Mouse (Mus musculus): ENCODE measurements around the gene Fam129b. TPM values are rescaled to one million over a fixed set of nuclear protein-coding genes. Genes with fewer than 3 reads are reported as not detected.

Fam129b gene
- total and polyA plus RNA-seq, 3 experiments = 17.5 to 20.0 TPM; not detected in 1

DNA sequence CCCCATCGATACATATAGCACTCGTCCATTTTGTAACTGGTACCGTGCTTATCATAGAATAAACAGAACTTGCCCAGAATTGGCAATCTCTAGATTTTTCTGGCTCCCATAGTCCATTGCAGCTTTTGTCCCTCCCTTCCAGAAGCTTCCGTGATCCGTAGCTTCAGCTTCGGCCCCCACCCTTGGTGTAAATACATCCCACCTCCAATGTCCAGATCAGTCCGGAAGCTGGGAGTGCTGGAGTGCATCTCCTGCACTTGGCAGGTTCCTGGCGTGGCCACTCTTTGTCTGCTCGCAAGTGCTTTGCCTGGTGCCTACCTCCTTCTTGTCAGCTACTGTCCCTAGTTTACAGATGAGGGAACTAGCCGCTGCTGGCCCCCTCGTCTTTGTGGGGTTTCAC, 32.9 kb downstream of the Fam129b start:
- Histone ChIP-seq H3K9ac (ENCODE audit: control insufficient read depth, low read depth, low read length, poor library complexity, severe bottlenecking) (no peak overlapping the region), H3K9me3 (replicated peaks; ENCODE audit: insufficient read depth, low read length) (no peaks in the 10 kb centered on the region), H3K27ac (ENCODE audit: control insufficient read depth, low read depth, low read length) (no peak overlapping the region), H3K4me3 (ENCODE audit: control insufficient read depth in 1 of 2, insufficient read depth in 1 of 2, low read depth in 2 of 2, low read length in 2 of 2) (no peak overlapping the region), H3K27me3 (ENCODE audit: control insufficient read depth in 1 of 2, insufficient read depth in 2 of 2, low read length in 2 of 2) (no peaks in the 10 kb centered on the region), H3K79me2 (ENCODE audit: control insufficient read depth, insufficient read depth, low read length, poor library complexity) (no peaks in the 10 kb centered on the region), H3K4me1 (ENCODE audit: control insufficient read depth in 1 of 2, insufficient read depth in 2 of 2, low read length in 2 of 2) (peaks cover 10 to 17% of the 10 kb centered on the region in 2 experiments), H3K36me3 (ENCODE audit: control insufficient read depth in 1 of 2, insufficient read depth in 2 of 2, low read length in 2 of 2) (peaks cover 0 to 11% of the 10 kb centered on the region in 2 experiments; a peak in 2 of 4 replicates)
- no peak for DNase-seq (ENCODE audit: low read depth, low spot score)
- TF ChIP-seq TCF12 (IDR thresholded peaks at IDR 0.05; ENCODE audit: low read depth, low read length) (no peak), POLR2AphosphoS2 (IDR thresholded peaks at IDR 0.05; ENCODE audit: low read length) (no peak), MAX (IDR thresholded peaks at IDR 0.05; ENCODE audit: low read length) (no peak), MXI1 (IDR thresholded peaks at IDR 0.05; ENCODE audit: low read depth, low read length) (no peak), USF1 (IDR thresholded peaks at IDR 0.05; ENCODE audit: low read depth, low read length) (no peak), RCOR1 (IDR thresholded peaks at IDR 0.05; ENCODE audit: low read depth, low read length) (no peak), ZNF384 (IDR thresholded peaks at IDR 0.05; ENCODE audit: low read depth, low read length) (no peak), POLR2AphosphoS5 (IDR thresholded peaks at IDR 0.05; ENCODE audit: borderline replicate concordance, low read depth, low read length) (no peak), UBTF (IDR thresholded peaks at IDR 0.05; ENCODE audit: borderline replicate concordance, insufficient read depth, low read depth, low read length) (no peak), ZC3H11A (IDR thresholded peaks at IDR 0.05; ENCODE audit: low read depth, low read length) (no peak), SMC3 (IDR thresholded peaks at IDR 0.05; ENCODE audit: low read depth, low read length) (no peak)

GRCm38 (mm10) chr2:32911639-32912182, 35.8 kb downstream of the Fam129b start:
- no peak overlapping the region for H3K4me3 ChIP-seq (ENCODE audit: control insufficient read depth in 1 of 2, insufficient read depth in 1 of 2, low read depth in 2 of 2, low read length in 2 of 2)
- H3K27me3 ChIP-seq (ENCODE audit: control insufficient read depth in 1 of 2, insufficient read depth in 2 of 2, low read length in 2 of 2) = no peaks in the 10 kb centered on the region
- H3K79me2 ChIP-seq (ENCODE audit: control insufficient read depth, insufficient read depth, low read length, poor library complexity) = no peaks in the 10 kb centered on the region
- no peaks in the 10 kb centered on the region for H3K9me3 ChIP-seq (replicated peaks; ENCODE audit: insufficient read depth, low read length)
- TF ChIP-seq RAD21 (IDR thresholded peaks at IDR 0.05; ENCODE audit: low read depth, low read length) (no peak), TAL1 (IDR thresholded peaks at IDR 0.05; ENCODE audit: low read length) (no peak), POLR2AphosphoS5 (IDR thresholded peaks at IDR 0.05; ENCODE audit: borderline replicate concordance, low read depth, low read length) (no peak), JUND (IDR thresholded peaks at IDR 0.05; ENCODE audit: low read depth, low read length) (no peak), NELFE (IDR thresholded peaks at IDR 0.05; ENCODE audit: low read depth, low read length) (no peak), MAX (IDR thresholded peaks at IDR 0.05; ENCODE audit: low read length) (no peak), MYC (IDR thresholded peaks at IDR 0.05; ENCODE audit: low read depth, low read length) (no peak), EP300 (IDR thresholded peaks at IDR 0.05; ENCODE audit: low read depth in 1 of 2, low read length in 2 of 2) (no peak), ETS1 (IDR thresholded peaks at IDR 0.05; ENCODE audit: low read depth, low read length) (no peak)
- H3K27ac ChIP-seq (ENCODE audit: control insufficient read depth, low read depth, low read length) = no peak overlapping the region
- no peak for DNase-seq (ENCODE audit: low read depth, low spot score)
- no peak overlapping the region for H3K9ac ChIP-seq (ENCODE audit: control insufficient read depth, low read depth, low read length, poor library complexity, severe bottlenecking)
- H3K4me1 ChIP-seq (ENCODE audit: control insufficient read depth in 1 of 2, insufficient read depth in 2 of 2, low read length in 2 of 2) = 0 out of 4 replicates have a peak, but pooled peaks cover 0 to 2% of the 10 kb centered on the region in 2 experiments
- no peaks in the 10 kb centered on the region for H3K36me3 ChIP-seq (ENCODE audit: control insufficient read depth in 1 of 2, insufficient read depth in 2 of 2, low read length in 2 of 2)
